Mouse (Mus musculus): ENCODE data around the gene Hspa4.

GRCm38 (mm10) chr11:53269596-53269995 is 30.7 kb downstream of the Hspa4 start:
- no peak for TF ChIP-seq CTCF (IDR thresholded peaks at IDR 0.05 in 2 of 3, conservative IDR thresholded peaks at IDR 0.05 in 1 of 3; ENCODE audit: control insufficient read depth in 1 of 3, insufficient read depth in 1 of 3, low read depth in 2 of 3, low read length in 3 of 3, poor library complexity in 1 of 3, severe bottlenecking in 1 of 3)
- no peak for TF ChIP-seq POLR2A (IDR thresholded peaks at IDR 0.05; ENCODE audit: control insufficient read depth in 1 of 2, insufficient read depth in 1 of 2, low read depth in 1 of 2, low read length in 2 of 2, poor library complexity in 1 of 2)
- TF ChIP-seq KAT2A (conservative IDR thresholded peaks at IDR 0.05; ENCODE audit: low read depth, low read length) = no peak
- no peak for TF ChIP-seq USF1 (IDR thresholded peaks at IDR 0.05; ENCODE audit: low read depth, low read length)
- no peak for TF ChIP-seq MEF2A (IDR thresholded peaks at IDR 0.05; ENCODE audit: extremely low read depth, insufficient replicate concordance, low read depth, low read length, poor library complexity, severe bottlenecking)
